Mouse (Mus musculus): ENCODE data around the gene Kdm5b.

DNA sequence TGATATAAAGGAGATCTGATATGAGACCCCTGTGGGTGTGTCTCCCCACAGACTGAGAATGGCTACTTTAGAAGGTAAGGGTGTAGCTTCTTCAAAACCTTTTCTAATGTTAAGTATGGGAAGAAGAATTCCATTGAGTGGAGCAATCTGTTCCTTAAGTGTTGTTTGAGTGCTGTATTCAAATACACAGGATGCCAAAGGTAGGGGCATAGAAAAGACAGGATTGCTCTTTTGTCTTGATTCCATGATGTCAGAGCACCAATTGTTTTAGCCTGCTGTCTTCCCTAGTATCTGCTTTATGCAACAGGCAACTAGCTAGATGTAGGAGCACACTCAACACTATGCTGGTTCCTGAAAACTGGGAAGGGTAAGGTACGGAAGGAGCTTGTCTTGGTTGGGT lies 24.9 kb upstream of the Kdm5b start:
- no peak for TF ChIP-seq CTCF (IDR thresholded peaks at IDR 0.05; ENCODE audit: insufficient read depth, low read depth, low read length)
- TF ChIP-seq POLR2A (IDR thresholded peaks at IDR 0.05; ENCODE audit: insufficient read depth, low read depth, low read length), result no peak

Data from olfactory bulb, adult 2 months (tissue).